Mouse (Mus musculus) liver, postnatal 0 days (tissue): Measurements from ENCODE around the gene Slc12a9.

ENCODE experiments used
- CTCF ChIP-seq: sonication (generic); IDR thresholded peaks from 2 replicates; pipeline ENCODE4 v1.5.1; 2016; ENCODE audit warnings: antibody characterized with exemption, low read depth
- EP300 ChIP-seq: IDR thresholded peaks from 2 replicates; pipeline ENCODE4 v1.6.1; 2016; ENCODE audit warnings: antibody characterized with exemption, low read depth, mild to moderate bottlenecking

DNA sequence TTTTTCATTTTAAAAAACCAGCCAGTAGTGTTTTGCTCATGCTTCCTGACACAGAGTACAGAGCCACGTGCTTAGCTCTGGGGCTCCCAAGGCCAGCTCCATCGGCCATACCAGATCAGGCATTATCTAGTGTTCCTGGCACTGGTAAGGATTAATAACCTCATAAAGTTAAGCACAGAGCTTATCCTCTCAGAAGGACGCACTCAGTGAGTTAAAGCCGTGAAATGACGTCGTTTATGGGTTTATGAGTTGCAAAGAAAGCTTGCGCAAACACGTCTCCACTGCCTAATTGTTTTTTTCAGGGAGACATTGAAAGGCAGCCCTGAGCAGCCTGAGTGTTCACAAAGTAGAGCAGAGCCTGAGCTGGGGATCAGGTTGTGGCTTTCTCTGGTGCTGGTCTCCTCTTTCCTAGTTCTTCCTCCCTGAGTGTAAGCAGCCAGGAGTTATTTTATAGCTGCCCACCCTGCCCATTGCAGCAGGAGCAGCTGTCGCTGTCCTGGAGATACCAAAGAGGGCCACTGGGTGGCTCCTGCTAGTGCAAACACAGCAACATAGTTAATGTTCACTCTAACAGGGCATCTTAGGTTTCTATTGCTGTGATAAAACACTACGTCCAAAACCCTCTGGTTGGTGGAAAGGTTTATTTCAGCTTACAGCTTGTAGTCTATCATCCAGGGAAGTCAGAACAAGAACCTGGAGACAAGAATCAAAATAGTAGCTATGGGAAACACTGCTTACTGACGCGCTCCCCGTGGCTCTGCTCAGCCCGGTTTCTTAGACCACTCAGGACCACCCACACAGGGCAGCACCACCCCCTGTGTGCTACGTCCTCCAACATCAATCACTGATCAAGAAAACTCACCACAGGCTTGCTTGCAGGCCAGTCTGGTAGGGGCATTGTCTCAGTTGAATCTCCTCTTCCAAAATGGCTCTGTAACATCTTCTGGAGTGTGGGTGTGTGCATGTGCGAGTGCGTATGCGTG, 55.7 kb downstream of the Slc12a9 start:
- TF ChIP-seq CTCF, result peak; percentile 57
- TF ChIP-seq EP300, result no peak
